Mouse (Mus musculus) hindlimb bud, embryonic 11.5 days (tissue): Measurements from ENCODE around the gene Lix1l.

Source experiments
- DNase-seq: peaks from one replicate; pipeline ENCODE4 v3.0.0-alpha.2; 2012; ENCODE audit warnings: low read depth, low spot score; ENCODE audit errors: extremely low spot score

Gene Lix1l

GRCm38 (mm10) chr3:96671519-96671918 is 70.6 kb downstream of the Lix1l start:
- DNase-seq: no peak

- DNase-seq: no peak
Measured at GRCm38 (mm10) chr3:96673514-96673913, 72.6 kb downstream of the Lix1l start.

GRCm38 (mm10) chr3:96674442-96674841 is 73.5 kb downstream of the Lix1l start:
- no peak for DNase-seq

- no peak for DNase-seq
Measured at GRCm38 (mm10) chr3:96675171-96675570, 74.2 kb downstream of the Lix1l start.

- no peak for DNase-seq
Measured at GRCm38 (mm10) chr3:96675690-96676089, 74.7 kb downstream of the Lix1l start.
